Mouse (Mus musculus): ENCODE results near the gene Arhgef19. TPM values are rescaled to one million over a fixed set of nuclear protein-coding genes. Genes with fewer than 3 reads are reported as not detected.

Arhgef19 gene
- polyA plus RNA-seq, 1 experiment from 2014 or later, result 17.0 TPM

- Histone ChIP-seq H3K27ac (no peak overlapping the region), H3K9me3 (no peaks in the 10 kb centered on the region), H3K4me1 (peaks cover 35% of the 10 kb centered on the region), H3K27me3 (peaks cover 12% of the 10 kb centered on the region; the same call in 1 of the 2 replicates), H3K9ac (no peak overlapping the region), H3K36me3 (no peaks in the 10 kb centered on the region), H3K4me2 (replicated peaks) (no peak overlapping the region), H3K4me3 (no peak overlapping the region)
- no peak for ATAC-seq (ENCODE audit: insufficient number of reproducible peaks, insufficient read depth, low FRiP score, low TSS enrichment)
- WGBS, result 74% methylated on average over 15 of the region's 15 CpGs
Observed at GRCm38 (mm10) chr4:141279327-141279726, 40.0 kb downstream of the Arhgef19 start.

- Histone ChIP-seq H3K36me3 (no peaks in the 10 kb centered on the region), H3K27me3 (peaks cover 12% of the 10 kb centered on the region; the same call in 1 of the 2 replicates), H3K4me3 (no peak overlapping the region), H3K4me1 (peaks cover 31% of the 10 kb centered on the region), H3K4me2 (replicated peaks) (no peak overlapping the region), H3K9ac (no peak overlapping the region), H3K9me3 (no peaks in the 10 kb centered on the region), H3K27ac (no peak overlapping the region)
- WGBS, result 87% methylated on average over 6 of the region's 6 CpGs
- ATAC-seq (ENCODE audit: insufficient number of reproducible peaks, insufficient read depth, low FRiP score, low TSS enrichment), result no peak
Observed at GRCm38 (mm10) chr4:141279783-141280182, 40.5 kb downstream of the Arhgef19 start.

- Histone ChIP-seq H3K27ac (no peak overlapping the region), H3K27me3 (peaks cover 18% of the 10 kb centered on the region), H3K4me2 (replicated peaks) (no peak overlapping the region), H3K4me3 (no peak overlapping the region), H3K4me1 (peaks cover 34% of the 10 kb centered on the region), H3K9ac (no peak overlapping the region), H3K9me3 (no peaks in the 10 kb centered on the region), H3K36me3 (no peaks in the 10 kb centered on the region)
- 95% methylated on average over 1 of the region's 1 CpGs for WGBS
- ATAC-seq (ENCODE audit: insufficient number of reproducible peaks, insufficient read depth, low FRiP score, low TSS enrichment), result no peak
Observed at GRCm38 (mm10) chr4:141280471-141280870, 41.2 kb downstream of the Arhgef19 start.

GRCm38 (mm10) chr4:141281153-141281552, 41.9 kb downstream of the Arhgef19 start:
- H3K27ac ChIP-seq, result no peak overlapping the region
- no peak overlapping the region for H3K4me2 ChIP-seq (replicated peaks)
- ATAC-seq (ENCODE audit: insufficient number of reproducible peaks, insufficient read depth, low FRiP score, low TSS enrichment), result no peak
- peaks cover 34% of the 10 kb centered on the region for H3K4me1 ChIP-seq
- no peaks in the 10 kb centered on the region for H3K9me3 ChIP-seq
- H3K9ac ChIP-seq, result no peak overlapping the region
- peaks cover 23% of the 10 kb centered on the region for H3K27me3 ChIP-seq
- no peaks in the 10 kb centered on the region for H3K36me3 ChIP-seq
- no peak overlapping the region for H3K4me3 ChIP-seq
- WGBS, result 22% methylated on average over 6 of the region's 6 CpGs

- 68% methylated on average over 1 of the region's 1 CpGs for WGBS
- Histone ChIP-seq H3K36me3 (no peaks in the 10 kb centered on the region), H3K9ac (no peak overlapping the region), H3K9me3 (no peaks in the 10 kb centered on the region), H3K4me1 (peaks cover 34% of the 10 kb centered on the region), H3K27ac (no peak overlapping the region), H3K4me3 (no peak overlapping the region), H3K27me3 (peaks cover 25% of the 10 kb centered on the region), H3K4me2 (replicated peaks) (no peak overlapping the region)
- ATAC-seq (ENCODE audit: insufficient number of reproducible peaks, insufficient read depth, low FRiP score, low TSS enrichment), result no peak
Observed at GRCm38 (mm10) chr4:141281578-141281977, 42.3 kb downstream of the Arhgef19 start.

GRCm38 (mm10) chr4:141282087-141282486, 42.8 kb downstream of the Arhgef19 start:
- Histone ChIP-seq H3K9ac (no peak overlapping the region), H3K36me3 (no peaks in the 10 kb centered on the region), H3K4me1 (peaks cover 39% of the 10 kb centered on the region), H3K4me2 (replicated peaks) (no peak overlapping the region), H3K27me3 (peaks cover 30% of the 10 kb centered on the region), H3K27ac (no peak overlapping the region), H3K4me3 (no peak overlapping the region), H3K9me3 (no peaks in the 10 kb centered on the region)
- no peak for ATAC-seq (ENCODE audit: insufficient number of reproducible peaks, insufficient read depth, low FRiP score, low TSS enrichment)
- 60% methylated on average over 3 of the region's 3 CpGs for WGBS

GRCm38 (mm10) chr4:141282623-141283022, 43.3 kb downstream of the Arhgef19 start:
- Histone ChIP-seq H3K36me3 (no peaks in the 10 kb centered on the region), H3K4me3 (no peak overlapping the region), H3K27me3 (peaks cover 35% of the 10 kb centered on the region), H3K4me1 (peaks cover 44% of the 10 kb centered on the region), H3K27ac (no peak overlapping the region), H3K4me2 (replicated peaks) (no peak overlapping the region), H3K9me3 (no peaks in the 10 kb centered on the region), H3K9ac (no peak overlapping the region)
- no peak for ATAC-seq (ENCODE audit: insufficient number of reproducible peaks, insufficient read depth, low FRiP score, low TSS enrichment)
- 47% methylated on average over 5 of the region's 5 CpGs for WGBS

- Histone ChIP-seq H3K27ac (no peak overlapping the region), H3K4me1 (peaks cover 43% of the 10 kb centered on the region)
Observed at GRCm38 (mm10) chr4:141283176-141283878, 44.0 kb downstream of the Arhgef19 start.

GRCm38 (mm10) chr4:141283879-141284411, 44.6 kb downstream of the Arhgef19 start:
- no peaks in the 10 kb centered on the region for H3K36me3 ChIP-seq
- H3K4me3 ChIP-seq, result no peak overlapping the region
- no peak overlapping the region for H3K4me2 ChIP-seq (replicated peaks)
- H3K9me3 ChIP-seq, result no peaks in the 10 kb centered on the region
- no peak overlapping the region for H3K27ac ChIP-seq
- peaks cover 43% of the 10 kb centered on the region for H3K4me1 ChIP-seq
- no peak for ATAC-seq (ENCODE audit: insufficient number of reproducible peaks, insufficient read depth, low FRiP score, low TSS enrichment)
- WGBS, result 25% methylated on average over 8 of the region's 8 CpGs
- H3K27me3 ChIP-seq, result peaks cover 47% of the 10 kb centered on the region
- H3K9ac ChIP-seq, result no peak overlapping the region

More at GRCm38 (mm10) chr4:141283176-141283878, 44.0 kb downstream of the Arhgef19 start:
- no peak overlapping the region for H3K9ac ChIP-seq
- no peak overlapping the region for H3K4me3 ChIP-seq
- no peaks in the 10 kb centered on the region for H3K9me3 ChIP-seq
- H3K36me3 ChIP-seq, result no peaks in the 10 kb centered on the region
- H3K27me3 ChIP-seq, result peaks cover 42% of the 10 kb centered on the region
- 61% methylated on average over 10 of the region's 12 CpGs for WGBS
- ATAC-seq (ENCODE audit: insufficient number of reproducible peaks, insufficient read depth, low FRiP score, low TSS enrichment), result no peak
- H3K4me2 ChIP-seq (replicated peaks), result no peak overlapping the region

- Histone ChIP-seq H3K4me2 (replicated peaks) (no peak overlapping the region), H3K27ac (no peak overlapping the region), H3K9ac (no peak overlapping the region), H3K36me3 (no peaks in the 10 kb centered on the region), H3K9me3 (no peaks in the 10 kb centered on the region), H3K4me3 (no peak overlapping the region), H3K27me3 (peaks cover 53% of the 10 kb centered on the region), H3K4me1 (peaks cover 43% of the 10 kb centered on the region)
- ATAC-seq (ENCODE audit: insufficient number of reproducible peaks, insufficient read depth, low FRiP score, low TSS enrichment), result no peak
- WGBS, result 66% methylated on average over 3 of the region's 3 CpGs
Observed at GRCm38 (mm10) chr4:141284486-141284885, 45.2 kb downstream of the Arhgef19 start.

GRCm38 (mm10) chr4:141285128-141285527, 45.8 kb downstream of the Arhgef19 start:
- Histone ChIP-seq H3K4me2 (replicated peaks) (no peak overlapping the region), H3K27me3 (peaks cover 55% of the 10 kb centered on the region), H3K27ac (no peak overlapping the region), H3K4me3 (no peak overlapping the region), H3K36me3 (no peaks in the 10 kb centered on the region), H3K4me1 (peaks cover 43% of the 10 kb centered on the region), H3K9me3 (no peaks in the 10 kb centered on the region), H3K9ac (no peak overlapping the region)
- 13% methylated on average over 8 of the region's 8 CpGs for WGBS
- ATAC-seq (ENCODE audit: insufficient number of reproducible peaks, insufficient read depth, low FRiP score, low TSS enrichment), result no peak

GRCm38 (mm10) chr4:141286860-141287517, 47.7 kb downstream of the Arhgef19 start:
- no peak overlapping the region for H3K4me3 ChIP-seq
- H3K9ac ChIP-seq, result no peak overlapping the region
- no peak overlapping the region for H3K27ac ChIP-seq
- peaks cover 39% of the 10 kb centered on the region for H3K4me1 ChIP-seq
- no peaks in the 10 kb centered on the region for H3K36me3 ChIP-seq
- peak; percentile 30; the same call in 1 of the 2 replicates for ATAC-seq (ENCODE audit: insufficient number of reproducible peaks, insufficient read depth, low FRiP score, low TSS enrichment)
- peaks cover 60% of the 10 kb centered on the region for H3K27me3 ChIP-seq
- 8% methylated on average over 20 of the region's 20 CpGs for WGBS
- peak overlapping the region; percentile 16; the same call in 1 of the 2 replicates for H3K4me2 ChIP-seq (replicated peaks)
- H3K9me3 ChIP-seq, result no peaks in the 10 kb centered on the region

All from embryonic facial prominence, embryonic 12.5 days (tissue).